Mouse (Mus musculus): ENCODE measurements around the gene Ank3. TPM values are rescaled to one million over a fixed set of nuclear protein-coding genes. Genes with fewer than 3 reads are reported as not detected.

Ank3 gene
- polyA plus RNA-seq, 1 experiment: 9.3 TPM

DNA sequence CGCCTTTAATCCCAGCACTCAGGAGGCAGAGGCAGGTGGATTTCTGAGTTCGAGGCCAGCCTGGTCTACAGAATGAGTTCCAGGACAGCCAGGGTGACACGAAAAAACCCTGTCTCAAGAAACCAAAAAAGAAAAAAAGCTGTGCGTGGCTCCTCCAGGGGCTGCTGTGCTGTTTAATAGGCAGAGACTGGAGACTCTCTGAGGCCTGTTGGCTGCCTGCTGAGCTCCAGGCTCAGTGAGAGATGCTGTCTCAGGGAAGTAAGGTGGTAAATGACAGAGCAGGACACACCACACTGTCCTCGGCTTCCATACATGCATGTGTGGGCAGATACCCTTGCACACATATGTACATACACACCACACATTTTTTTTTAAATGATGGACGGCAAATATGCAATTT lies 206.0 kb downstream of the Ank3 start:
- H3K27me3 ChIP-seq (ENCODE audit: control insufficient read depth, insufficient read depth, low read length): no peaks in the 10 kb centered on the region; the same call in 1 of the 2 replicates
- WGBS: 77% methylated on average over 6 of the region's 6 CpGs
- no peak overlapping the region for H3K27ac ChIP-seq (ENCODE audit: insufficient read depth, low read depth, low read length)
- TF ChIP-seq POLR2A (IDR thresholded peaks at IDR 0.05; ENCODE audit: low read depth, low read length): no peak
- TF ChIP-seq CTCF (IDR thresholded peaks at IDR 0.05; ENCODE audit: extremely low read depth, insufficient read length, insufficient replicate concordance, low read depth, low read length): no peak
- H3K4me1 ChIP-seq (ENCODE audit: control insufficient read depth, insufficient read depth, insufficient read length, low read length): no peaks in the 10 kb centered on the region
- no peak overlapping the region for H3K4me3 ChIP-seq (ENCODE audit: low read depth, low read length)
- H3K36me3 ChIP-seq (ENCODE audit: control insufficient read depth, insufficient read depth, low read length): no peaks in the 10 kb centered on the region

DNA sequence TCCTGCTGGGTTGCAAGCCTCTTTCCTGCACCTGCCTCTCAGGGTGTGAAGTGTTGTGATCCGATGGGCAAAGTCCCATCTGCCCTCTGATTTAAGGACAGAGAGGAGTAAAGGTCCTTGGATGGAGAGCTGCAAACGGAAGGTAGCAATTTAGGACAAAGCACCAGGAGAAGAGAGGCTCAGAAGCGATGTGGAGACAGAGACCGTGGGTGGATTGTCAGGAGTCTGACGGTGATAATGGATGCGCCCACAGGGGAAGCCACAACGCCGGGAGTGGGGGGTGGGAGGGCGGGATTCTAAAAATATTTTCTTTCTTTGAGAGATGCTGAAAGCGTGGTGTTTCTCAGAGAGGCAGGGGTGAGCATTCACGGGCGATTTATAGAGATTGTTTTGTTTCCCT lies 206.6 kb downstream of the Ank3 start:
- H3K36me3 ChIP-seq (ENCODE audit: control insufficient read depth, insufficient read depth, low read length): no peaks in the 10 kb centered on the region
- no peak overlapping the region for H3K27ac ChIP-seq (ENCODE audit: insufficient read depth, low read depth, low read length)
- TF ChIP-seq POLR2A (IDR thresholded peaks at IDR 0.05; ENCODE audit: low read depth, low read length) (no peak), CTCF (IDR thresholded peaks at IDR 0.05; ENCODE audit: extremely low read depth, insufficient read length, insufficient replicate concordance, low read depth, low read length) (no peak)
- H3K4me1 ChIP-seq (ENCODE audit: control insufficient read depth, insufficient read depth, insufficient read length, low read length): no peaks in the 10 kb centered on the region
- WGBS: 62% methylated on average over 12 of the region's 12 CpGs
- H3K27me3 ChIP-seq (ENCODE audit: control insufficient read depth, insufficient read depth, low read length): no peaks in the 10 kb centered on the region; the same call in 1 of the 2 replicates
- no peak overlapping the region for H3K4me3 ChIP-seq (ENCODE audit: low read depth, low read length)

DNA sequence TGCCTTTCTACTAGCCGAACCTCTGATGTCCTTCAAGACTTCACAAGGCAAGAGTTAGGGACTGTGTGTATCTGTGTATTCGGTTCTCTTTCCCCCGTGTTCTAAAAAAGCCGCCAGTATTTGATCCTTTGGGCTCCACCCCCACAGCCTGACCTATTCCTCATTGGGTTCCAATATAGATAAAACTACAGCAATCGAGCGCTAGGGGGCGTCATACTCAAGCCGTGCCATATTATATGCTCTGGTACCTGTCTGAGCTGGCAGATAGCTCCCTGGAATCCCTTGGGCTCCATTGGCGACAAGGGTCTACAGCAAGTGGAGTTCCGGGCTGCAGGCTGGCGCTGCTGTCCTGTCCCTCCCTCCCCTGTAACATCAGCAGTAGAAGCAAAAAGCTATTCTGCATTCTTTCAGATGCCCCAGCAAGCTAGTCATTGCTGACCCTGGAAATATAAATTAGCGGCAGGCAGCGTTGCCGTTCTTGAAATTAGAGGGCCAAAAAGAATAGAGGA lies 209.1 kb downstream of the Ank3 start:
- Histone ChIP-seq H3K4me1 (ENCODE audit: control insufficient read depth, insufficient read depth, insufficient read length, low read length) (no peaks in the 10 kb centered on the region), H3K36me3 (ENCODE audit: control insufficient read depth, insufficient read depth, low read length) (no peaks in the 10 kb centered on the region), H3K4me3 (ENCODE audit: low read depth, low read length) (no peak overlapping the region), H3K27me3 (ENCODE audit: control insufficient read depth, insufficient read depth, low read length) (no peaks in the 10 kb centered on the region; the same call in 1 of the 2 replicates), H3K27ac (ENCODE audit: insufficient read depth, low read depth, low read length) (no peak overlapping the region)
- no peak for TF ChIP-seq CTCF (IDR thresholded peaks at IDR 0.05; ENCODE audit: extremely low read depth, insufficient read length, insufficient replicate concordance, low read depth, low read length)
- no peak for TF ChIP-seq POLR2A (IDR thresholded peaks at IDR 0.05; ENCODE audit: low read depth, low read length)
- 65% methylated on average over 14 of the region's 14 CpGs for WGBS

DNA sequence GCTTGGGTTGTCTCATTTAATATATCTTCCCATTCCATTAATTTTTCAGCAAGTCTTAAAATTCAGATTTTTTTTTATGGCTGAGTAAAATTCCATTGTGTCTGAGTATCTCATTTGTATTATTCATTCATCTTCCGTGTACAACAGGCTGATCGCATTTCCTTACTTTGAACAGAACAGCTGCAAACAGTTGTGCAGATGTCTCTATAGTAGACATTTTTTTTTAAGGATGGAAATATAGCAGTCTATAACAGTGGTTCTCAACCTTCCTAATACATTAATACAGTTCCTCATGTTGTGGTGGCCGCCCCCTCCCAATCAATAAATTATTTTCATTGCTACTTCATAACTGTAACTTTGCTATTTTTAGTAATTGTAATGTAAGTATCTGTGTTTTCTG lies 212.7 kb downstream of the Ank3 start:
- Histone ChIP-seq H3K36me3 (ENCODE audit: control insufficient read depth, insufficient read depth, low read length) (no peaks in the 10 kb centered on the region), H3K27me3 (ENCODE audit: control insufficient read depth, insufficient read depth, low read length) (no peaks in the 10 kb centered on the region), H3K4me1 (ENCODE audit: control insufficient read depth, insufficient read depth, insufficient read length, low read length) (no peaks in the 10 kb centered on the region), H3K27ac (ENCODE audit: insufficient read depth, low read depth, low read length) (no peak overlapping the region), H3K4me3 (ENCODE audit: low read depth, low read length) (no peak overlapping the region)
- 80% methylated on average over 3 of the region's 3 CpGs for WGBS
- no peak for TF ChIP-seq CTCF (IDR thresholded peaks at IDR 0.05; ENCODE audit: extremely low read depth, insufficient read length, insufficient replicate concordance, low read depth, low read length)

DNA sequence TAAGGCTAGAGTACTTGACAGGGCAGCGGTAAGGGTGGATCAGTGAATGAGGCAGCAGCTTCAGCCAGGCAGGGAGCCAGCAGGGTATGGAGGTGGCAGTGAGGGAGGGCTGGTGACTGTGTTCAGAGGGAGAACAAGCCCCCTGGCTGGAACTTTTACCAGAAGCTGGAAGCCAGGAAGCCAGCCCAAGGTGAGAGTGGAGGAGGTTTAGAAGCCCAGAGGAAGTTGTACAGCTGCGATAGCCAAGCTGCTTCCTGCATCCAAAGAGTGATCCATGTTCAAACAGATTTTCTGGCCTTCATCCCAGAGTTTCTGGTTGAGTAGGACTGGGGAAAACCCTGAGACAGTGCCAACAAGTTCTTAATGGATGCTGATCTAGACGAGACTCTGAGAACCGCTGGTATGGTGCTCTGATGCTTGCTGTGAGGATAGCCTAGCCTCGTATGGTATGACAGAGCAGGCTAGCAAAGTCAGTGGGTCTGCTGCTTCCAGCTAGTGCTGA lies 213.3 kb downstream of the Ank3 start:
- Histone ChIP-seq H3K4me3 (ENCODE audit: low read depth, low read length) (no peak overlapping the region), H3K4me1 (ENCODE audit: control insufficient read depth, insufficient read depth, insufficient read length, low read length) (no peaks in the 10 kb centered on the region), H3K27me3 (ENCODE audit: control insufficient read depth, insufficient read depth, low read length) (no peaks in the 10 kb centered on the region), H3K36me3 (ENCODE audit: control insufficient read depth, insufficient read depth, low read length) (no peaks in the 10 kb centered on the region), H3K27ac (ENCODE audit: insufficient read depth, low read depth, low read length) (no peak overlapping the region)
- 48% methylated on average over 5 of the region's 5 CpGs for WGBS
- TF ChIP-seq CTCF (IDR thresholded peaks at IDR 0.05; ENCODE audit: extremely low read depth, insufficient read length, insufficient replicate concordance, low read depth, low read length) (no peak), POLR2A (IDR thresholded peaks at IDR 0.05; ENCODE audit: low read depth, low read length) (no peak)

DNA sequence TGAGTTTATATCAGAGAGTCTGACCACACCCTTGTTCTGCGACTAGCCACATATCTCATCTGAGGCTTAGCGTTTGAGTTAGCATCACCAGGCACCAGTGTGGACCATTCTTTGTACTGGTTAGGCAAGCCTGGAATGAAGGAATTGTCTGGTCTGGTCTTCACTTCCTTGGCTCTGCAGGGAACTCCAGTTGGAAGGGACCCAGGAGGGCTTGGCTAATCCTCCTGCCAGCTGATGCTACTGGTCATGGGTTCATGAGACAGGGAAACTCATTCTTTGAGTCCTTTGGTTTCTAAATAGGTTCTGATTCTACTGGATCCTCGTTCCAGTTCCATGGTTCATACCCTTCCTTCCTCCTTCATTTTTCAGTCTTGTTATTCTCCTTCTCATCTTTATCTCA lies 218.4 kb downstream of the Ank3 start:
- H3K36me3 ChIP-seq (ENCODE audit: control insufficient read depth, insufficient read depth, low read length): no peaks in the 10 kb centered on the region
- H3K27ac ChIP-seq (ENCODE audit: insufficient read depth, low read depth, low read length): no peak overlapping the region
- H3K4me3 ChIP-seq (ENCODE audit: low read depth, low read length): no peak overlapping the region
- WGBS: 71% methylated on average over 3 of the region's 3 CpGs
- H3K4me1 ChIP-seq (ENCODE audit: control insufficient read depth, insufficient read depth, insufficient read length, low read length): no peaks in the 10 kb centered on the region
- no peak for TF ChIP-seq CTCF (IDR thresholded peaks at IDR 0.05; ENCODE audit: extremely low read depth, insufficient read length, insufficient replicate concordance, low read depth, low read length)
- H3K27me3 ChIP-seq (ENCODE audit: control insufficient read depth, insufficient read depth, low read length): no peaks in the 10 kb centered on the region

DNA sequence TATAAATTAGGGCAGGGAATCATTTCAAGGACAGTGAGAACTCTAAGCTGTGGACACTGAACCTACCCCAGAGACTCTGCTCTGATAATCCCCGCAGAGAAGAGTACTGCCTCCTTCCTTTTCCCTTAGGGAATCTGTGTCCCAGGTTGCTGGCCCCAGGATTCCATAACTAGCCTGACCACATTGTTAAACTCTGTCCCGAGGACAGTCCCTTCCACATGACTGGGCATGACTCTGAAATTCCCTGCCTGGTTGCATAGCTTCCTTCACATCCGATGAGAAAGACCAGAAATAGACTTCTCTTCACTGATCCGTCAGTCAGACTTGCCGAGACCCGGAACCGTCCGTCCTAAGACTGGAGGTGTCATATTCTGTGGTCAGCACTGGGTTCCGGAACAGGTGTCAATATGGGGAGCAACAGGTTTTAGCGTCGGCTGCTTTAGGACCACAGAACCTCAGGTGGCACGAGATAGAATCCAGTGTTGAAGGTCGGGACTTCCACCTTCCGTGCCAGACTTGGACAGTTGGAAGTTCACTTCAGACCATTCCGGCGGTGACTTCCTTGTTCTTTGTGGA lies 219.1 kb downstream of the Ank3 start:
- H3K4me1 ChIP-seq (ENCODE audit: control insufficient read depth, insufficient read depth, insufficient read length, low read length): no peaks in the 10 kb centered on the region
- 85% methylated on average over 16 of the region's 16 CpGs for whole genome bisulfite sequencing

More for the DNA sequence above, 219.1 kb downstream of the Ank3 start:
- H3K4me3 ChIP-seq (ENCODE audit: low read depth, low read length): no peak overlapping the region
- TF ChIP-seq CTCF (IDR thresholded peaks at IDR 0.05; ENCODE audit: extremely low read depth, insufficient read length, insufficient replicate concordance, low read depth, low read length) (no peak), POLR2A (IDR thresholded peaks at IDR 0.05; ENCODE audit: low read depth, low read length) (no peak)
- no peak overlapping the region for H3K27ac ChIP-seq (ENCODE audit: insufficient read depth, low read depth, low read length)
- no peaks in the 10 kb centered on the region for H3K27me3 ChIP-seq (ENCODE audit: control insufficient read depth, insufficient read depth, low read length)
- no peaks in the 10 kb centered on the region for H3K36me3 ChIP-seq (ENCODE audit: control insufficient read depth, insufficient read depth, low read length)
